Mouse (Mus musculus) hindbrain, embryonic 10.5 days (tissue): ENCODE results near the gene Hoxd8. TPM values are rescaled to one million over a fixed set of nuclear protein-coding genes. Genes with fewer than 3 reads are reported as not detected.

ENCODE experiments used
- DNase-seq: peaks from one replicate; pipeline ENCODE4 v3.0.0-alpha.2; 2017; ENCODE audit warnings: low spot score
- H3K27ac ChIP-seq: fragments of 300-500 bp; sonication (generic); 2 replicates; pipeline ENCODE4 v1.5.1; 2016; ENCODE audit warnings: mild to moderate bottlenecking, moderate library complexity
- H3K27me3 ChIP-seq: fragments of 300-500 bp; sonication (generic); 2 replicates; pipeline ENCODE4 v1.6.1; 2016; ENCODE audit warnings: mild to moderate bottlenecking; ENCODE audit not compliant: poor library complexity, insufficient read depth, severe bottlenecking
- H3K36me3 ChIP-seq: fragments of 300-500 bp; sonication (generic); 2 replicates; pipeline ENCODE4 v1.6.1; 2016; ENCODE audit warnings: mild to moderate bottlenecking, moderate library complexity
- H3K4me1 ChIP-seq: fragments of 300-500 bp; sonication (generic); replicated peaks from 2 replicates; pipeline ENCODE4 v1.6.1; 2016; ENCODE audit warnings: mild to moderate bottlenecking
- H3K4me3 ChIP-seq: fragments of 300-500 bp; sonication (generic); 2 replicates; pipeline ENCODE4 v1.5.1; 2016; ENCODE audit warnings: mild to moderate bottlenecking, moderate library complexity
- H3K9me3 ChIP-seq: fragments of 300-500 bp; sonication (generic); 2 replicates; pipeline ENCODE4 v1.6.1; 2016; ENCODE audit warnings: mild to moderate bottlenecking, moderate library complexity
- WGBS: fragments of 180-500 bp; shearing (Covaris S2); methylation state at CpG from one replicate; pipeline ENCODE4 v1.1.7; 2016; 5-methylcytosine and 5-hydroxymethylcytosine counted together
- polyA plus RNA-seq: library from polyadenylated mRNA; unstranded; fragments of >200 nt; fragmentation: Nextera tagmentation; extraction: Ambion mirVana; gene quantifications from 2 replicates; pipeline ENCODE4 v1.2.1, GENCODE M21; 2016

The Hoxd8 gene
- polyA plus RNA-seq, 1 experiment from 2014 or later = not detected

DNA sequence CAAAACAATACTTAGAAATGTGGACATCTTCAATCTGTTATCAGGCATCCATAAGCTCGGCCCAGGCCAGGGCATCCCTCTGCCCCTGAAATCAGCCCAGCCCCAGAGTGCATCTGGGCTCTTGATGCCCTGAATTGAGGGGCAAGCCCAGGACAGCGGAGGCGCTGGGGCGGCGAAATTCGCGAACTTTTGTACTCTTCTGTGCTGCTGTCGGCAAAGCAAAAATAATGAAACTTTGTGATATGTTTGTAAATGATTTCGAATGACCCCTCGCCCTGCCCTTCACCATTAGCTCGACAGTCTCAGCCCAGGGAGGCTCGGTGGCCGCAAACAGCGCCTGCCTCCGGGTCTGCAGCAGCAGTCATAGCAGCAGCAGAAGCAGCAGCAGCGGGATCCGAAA is 20.8 kb downstream of the Hoxd8 start:
- Histone ChIP-seq H3K4me1 (peaks cover 10% of the 10 kb centered on the region), H3K36me3 (no peaks in the 10 kb centered on the region), H3K9me3 (no peaks in the 10 kb centered on the region), H3K4me3 (peak overlapping the region; percentile 3; the same call in 1 of the 2 replicates), H3K27ac (no peak overlapping the region), H3K27me3 (peaks cover 100% of the 10 kb centered on the region)
- WGBS = 2% methylated on average over 17 of the region's 17 CpGs
- DNase-seq = peak; percentile 56

DNA sequence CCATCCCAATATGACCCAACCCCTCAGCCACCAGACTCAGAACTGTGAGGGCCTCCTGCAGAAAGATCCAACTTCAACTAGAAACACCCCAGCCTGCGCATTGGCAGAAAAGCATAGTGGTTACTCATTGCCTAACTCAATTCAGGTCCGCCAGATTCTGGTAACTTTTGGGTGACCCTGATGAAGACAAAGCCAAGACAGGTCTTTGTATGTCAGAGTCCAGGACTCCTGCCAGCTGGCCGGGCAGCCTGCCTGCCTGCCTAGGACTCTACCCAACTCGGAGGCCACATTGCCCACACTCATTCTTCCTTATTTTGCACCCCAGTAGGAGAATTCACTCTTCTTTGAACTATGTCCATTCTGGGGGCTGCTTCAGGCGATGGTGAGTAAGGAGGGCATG is 22.1 kb downstream of the Hoxd8 start, which contains the start of gene Gm28230:
TSS of gene Gm28230 (plus strand) at position 178 of the 400 bp plus-strand sequence.
- Histone ChIP-seq H3K27me3 (peaks cover 100% of the 10 kb centered on the region), H3K27ac (peak within 1 kb of the TSS; percentile 70), H3K4me3 (peak within 1 kb of the TSS; percentile 49), H3K4me1 (peaks cover 14% of the 10 kb centered on the region), H3K9me3 (no peaks in the 10 kb centered on the region), H3K36me3 (no peaks in the 10 kb centered on the region)
- WGBS = 5% methylated on average over 5 of the region's 5 CpGs
- peak; percentile 32 for DNase-seq

DNA sequence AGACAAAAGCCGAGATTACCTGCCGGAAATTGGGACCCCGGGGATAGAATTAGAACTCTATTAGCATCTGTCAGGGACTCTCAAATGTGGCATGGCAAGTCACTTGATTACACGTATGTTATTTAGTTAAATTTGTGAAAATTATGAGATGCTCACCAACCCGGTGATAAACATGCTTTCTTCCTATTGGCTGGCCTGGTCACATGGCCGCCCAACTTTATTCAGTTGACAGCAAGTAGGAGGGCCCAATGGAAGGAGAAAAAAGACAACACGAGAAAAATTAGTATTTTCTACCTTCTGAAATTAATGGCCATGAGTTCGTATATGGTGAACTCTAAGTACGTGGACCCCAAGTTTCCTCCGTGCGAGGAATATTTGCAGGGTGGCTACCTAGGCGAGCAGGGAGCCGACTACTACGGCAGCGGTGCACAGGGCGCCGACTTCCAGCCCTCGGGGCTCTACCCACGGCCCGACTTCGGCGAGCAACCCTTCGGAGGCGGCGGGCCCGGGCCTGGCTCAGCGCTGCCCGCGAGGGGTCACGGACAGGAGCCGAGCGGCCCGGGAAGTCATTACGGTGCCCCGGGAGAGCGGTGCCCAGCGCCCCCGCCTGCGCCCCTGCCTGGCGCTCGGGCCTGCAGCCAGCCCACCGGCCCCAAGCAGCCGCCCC is 22.7 kb downstream of the Hoxd8 start:
- Histone ChIP-seq H3K27me3 (peaks cover 100% of the 10 kb centered on the region), H3K27ac (peak overlapping the region; percentile 70), H3K4me3 (peak overlapping the region; percentile 49), H3K9me3 (no peaks in the 10 kb centered on the region), H3K4me1 (peaks cover 14% of the 10 kb centered on the region), H3K36me3 (no peaks in the 10 kb centered on the region)
- peak; percentile 48 for DNase-seq
- WGBS = under 1% methylated on average over 43 of the region's 43 CpGs

DNA sequence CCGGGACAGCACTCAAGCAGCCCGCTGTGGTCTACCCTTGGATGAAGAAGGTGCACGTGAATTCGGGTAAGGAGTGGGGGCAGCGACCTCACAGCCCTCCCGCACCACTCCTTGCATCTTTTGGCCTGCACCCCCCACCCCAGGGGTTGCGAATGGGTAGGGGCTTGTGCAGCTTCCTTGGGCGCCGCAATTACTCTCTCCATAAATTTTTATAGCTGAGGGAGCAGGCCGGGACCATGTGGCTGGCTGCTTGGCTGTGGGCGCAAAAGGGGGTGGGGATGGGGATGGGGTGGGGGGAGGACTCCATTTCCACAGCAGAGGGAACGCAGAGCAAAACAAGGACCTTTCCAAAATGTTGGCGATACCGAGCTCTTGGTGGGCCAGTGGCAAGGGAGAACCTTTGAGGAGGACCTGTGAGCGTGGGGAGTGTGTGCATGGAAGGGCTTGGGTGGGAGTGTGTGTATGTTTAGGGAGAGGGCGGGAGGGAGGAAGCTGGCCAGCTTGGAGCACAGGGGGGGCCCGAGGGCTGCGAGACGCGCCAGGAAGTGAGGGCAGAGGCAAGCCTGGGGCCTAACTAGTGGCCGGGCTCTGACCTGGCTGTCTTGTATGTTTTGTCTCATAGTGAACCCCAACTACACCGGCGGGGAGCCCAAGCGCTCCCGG is 23.4 kb downstream of the Hoxd8 start:
- DNase-seq = peak; percentile 25
- under 1% methylated on average over 25 of the region's 25 CpGs for WGBS
- Histone ChIP-seq H3K4me1 (peaks cover 18% of the 10 kb centered on the region), H3K4me3 (peak overlapping the region; percentile 49), H3K27me3 (peaks cover 100% of the 10 kb centered on the region), H3K36me3 (no peaks in the 10 kb centered on the region), H3K27ac (peak overlapping the region; percentile 70), H3K9me3 (no peaks in the 10 kb centered on the region)

- peak overlapping the region; percentile 49 for H3K4me3 ChIP-seq
- H3K4me1 ChIP-seq = peaks cover 20% of the 10 kb centered on the region
- WGBS = 1% methylated on average over 13 of the region's 13 CpGs
- H3K9me3 ChIP-seq = no peaks in the 10 kb centered on the region
- H3K27ac ChIP-seq = peak overlapping the region; percentile 70; the same call in 1 of the 2 replicates
- H3K36me3 ChIP-seq = no peaks in the 10 kb centered on the region
- peak; percentile 43 for DNase-seq
- peaks cover 100% of the 10 kb centered on the region for H3K27me3 ChIP-seq
These were observed 23.9 kb downstream of the Hoxd8 start for GRCm38 (mm10) chr2:74728303-74728680.

DNA sequence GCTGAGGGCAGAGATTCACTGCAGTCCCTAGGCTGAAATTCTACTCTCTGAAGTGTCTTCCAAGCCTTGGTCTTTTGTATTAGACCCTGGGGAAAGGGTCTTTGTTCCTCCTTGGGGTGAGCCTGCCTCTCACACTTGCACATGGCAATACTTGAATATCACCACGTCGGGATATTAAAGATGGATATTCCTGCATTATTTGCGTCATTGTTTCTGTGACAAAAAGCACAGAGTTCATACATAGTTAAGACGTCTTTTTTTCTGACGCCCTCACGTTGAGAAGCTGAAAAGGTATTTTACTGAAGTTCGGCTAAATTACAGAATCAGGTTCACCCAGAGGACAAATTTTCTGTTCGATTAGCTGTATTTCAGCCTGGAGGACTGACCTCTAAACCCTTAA is 25.9 kb downstream of the Hoxd8 start:
- DNase-seq = no peak
- H3K4me3 ChIP-seq = no peak overlapping the region
- WGBS = 4% methylated on average over 8 of the region's 8 CpGs
- peaks cover 100% of the 10 kb centered on the region for H3K27me3 ChIP-seq
- H3K27ac ChIP-seq = no peak overlapping the region
- peaks cover 20% of the 10 kb centered on the region for H3K4me1 ChIP-seq
- no peaks in the 10 kb centered on the region for H3K9me3 ChIP-seq
- H3K36me3 ChIP-seq = no peaks in the 10 kb centered on the region

GRCm38 (mm10) chr2:74731055-74731454 is 26.6 kb downstream of the Hoxd8 start:
- Histone ChIP-seq H3K36me3 (no peaks in the 10 kb centered on the region), H3K27me3 (peaks cover 100% of the 10 kb centered on the region), H3K4me3 (no peak overlapping the region; the same call in 1 of the 2 replicates), H3K4me1 (peaks cover 24% of the 10 kb centered on the region), H3K27ac (peak overlapping the region; percentile 2; the same call in 1 of the 2 replicates), H3K9me3 (no peaks in the 10 kb centered on the region)
- peak; percentile 27 for DNase-seq

DNA sequence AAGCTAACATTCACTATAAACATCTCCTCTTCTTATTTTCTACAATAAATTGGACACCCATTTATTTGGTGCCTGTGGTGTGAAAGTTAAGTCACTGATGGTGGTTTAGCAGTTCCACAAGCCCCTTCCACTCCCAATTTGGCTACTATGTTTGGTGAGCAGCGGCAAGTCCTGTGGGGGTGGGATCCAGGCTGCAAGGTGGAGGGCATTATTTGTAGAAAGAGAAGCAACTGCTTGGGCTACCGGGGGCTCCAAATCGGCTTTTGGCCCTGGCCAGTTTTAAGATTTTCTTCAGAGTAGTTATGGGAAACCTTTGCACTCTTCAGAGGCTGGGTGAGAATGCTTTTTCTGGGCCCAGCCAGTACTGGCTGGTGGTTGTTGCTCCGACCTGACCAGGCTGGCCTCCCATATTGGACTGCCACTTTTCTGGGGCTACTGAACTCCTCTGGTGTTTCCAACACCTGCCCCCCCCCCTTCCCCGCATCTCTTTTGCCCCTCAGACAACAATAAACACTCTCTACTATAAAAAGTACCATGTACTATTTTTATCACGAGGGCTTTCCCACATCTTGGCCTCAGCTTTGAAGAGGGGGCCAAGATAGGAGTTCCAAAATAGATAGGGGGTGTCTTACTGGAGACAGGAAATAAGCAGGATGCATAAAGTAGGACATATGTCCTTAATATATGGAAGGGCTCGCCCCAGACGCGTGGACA is 27.5 kb downstream of the Hoxd8 start:
- Histone ChIP-seq H3K4me1 (peaks cover 26% of the 10 kb centered on the region), H3K27ac (peak overlapping the region; percentile 76), H3K36me3 (no peaks in the 10 kb centered on the region), H3K27me3 (peaks cover 100% of the 10 kb centered on the region), H3K9me3 (no peaks in the 10 kb centered on the region), H3K4me3 (peak overlapping the region; percentile 45)
- DNase-seq = peak; percentile 30
- WGBS = 2% methylated on average over 9 of the region's 9 CpGs

GRCm38 (mm10) chr2:74732513-74733316 is 28.3 kb downstream of the Hoxd8 start:
- peak; percentile 62 for DNase-seq
- Histone ChIP-seq H3K36me3 (no peaks in the 10 kb centered on the region), H3K9me3 (no peaks in the 10 kb centered on the region), H3K27me3 (peaks cover 100% of the 10 kb centered on the region), H3K4me1 (peaks cover 20% of the 10 kb centered on the region), H3K4me3 (peak overlapping the region; percentile 45), H3K27ac (peak overlapping the region; percentile 76)
- WGBS = under 1% methylated on average over 52 of the region's 52 CpGs

DNA sequence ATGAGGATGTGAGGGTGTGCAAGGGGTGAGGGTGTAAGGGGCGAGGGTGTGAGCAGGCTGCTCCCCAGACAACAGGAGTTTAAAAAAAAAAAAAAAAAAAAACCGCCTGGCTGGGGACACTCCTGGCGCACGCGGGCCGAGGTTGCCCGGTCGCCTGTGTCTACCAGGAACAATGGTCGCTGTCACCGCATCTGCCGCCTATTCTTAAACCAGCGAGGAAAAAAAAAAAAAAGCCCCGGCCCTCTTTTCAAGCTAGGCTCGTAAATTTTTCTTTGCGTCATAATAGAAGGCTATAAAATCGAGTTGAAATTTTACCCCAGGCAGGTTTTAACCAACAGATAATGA is 28.9 kb downstream of the Hoxd8 start:
- peaks cover 100% of the 10 kb centered on the region for H3K27me3 ChIP-seq

GRCm38 (mm10) chr2:74733765-74734164 is 29.4 kb downstream of the Hoxd8 start:
- no peaks in the 10 kb centered on the region for H3K36me3 ChIP-seq
- DNase-seq = peak; percentile 55
- peak overlapping the region; percentile 45 for H3K4me3 ChIP-seq
- H3K27ac ChIP-seq = peak overlapping the region; percentile 84
- H3K4me1 ChIP-seq = peaks cover 17% of the 10 kb centered on the region
- H3K27me3 ChIP-seq = peaks cover 100% of the 10 kb centered on the region
- WGBS = under 1% methylated on average over 6 of the region's 6 CpGs
- no peaks in the 10 kb centered on the region for H3K9me3 ChIP-seq

More for the DNA sequence above, 28.9 kb downstream of the Hoxd8 start:
- Histone ChIP-seq H3K27ac (peak overlapping the region; percentile 84), H3K9me3 (no peaks in the 10 kb centered on the region), H3K4me3 (peak overlapping the region; percentile 45), H3K4me1 (peaks cover 17% of the 10 kb centered on the region), H3K36me3 (no peaks in the 10 kb centered on the region)
- under 1% methylated on average over 16 of the region's 16 CpGs for WGBS
- no peak for DNase-seq

- peaks cover 100% of the 10 kb centered on the region for H3K27me3 ChIP-seq
- WGBS = under 1% methylated on average over 13 of the region's 13 CpGs
- DNase-seq = peak; percentile 51
- peak overlapping the region; percentile 45 for H3K4me3 ChIP-seq
- H3K4me1 ChIP-seq = peaks cover 17% of the 10 kb centered on the region
- peak overlapping the region; percentile 84 for H3K27ac ChIP-seq
- no peaks in the 10 kb centered on the region for H3K36me3 ChIP-seq
- H3K9me3 ChIP-seq = no peaks in the 10 kb centered on the region
These were observed 30.0 kb downstream of the Hoxd8 start for GRCm38 (mm10) chr2:74734451-74734850.
